Mouse (Mus musculus) embryonic facial prominence, embryonic 10.5 days (tissue): Measurements from ENCODE around the gene B4galt4. TPM values are rescaled to one million over a fixed set of nuclear protein-coding genes. Genes with fewer than 3 reads are reported as not detected.

Source experiments
- DNase-seq: peaks from one replicate; pipeline ENCODE4 v3.0.0-alpha.2; 2017; ENCODE audit warnings: low spot score
- H3K27ac ChIP-seq: fragments of 300-500 bp; sonication (generic); replicated peaks from 2 replicates; pipeline ENCODE4 v1.5.1; 2016; ENCODE audit warnings: mild to moderate bottlenecking
- H3K27me3 ChIP-seq: fragments of 300-500 bp; sonication (generic); replicated peaks from 2 replicates; pipeline ENCODE4 v1.6.1; 2016; ENCODE audit warnings: low read depth, mild to moderate bottlenecking; ENCODE audit not compliant: poor library complexity, severe bottlenecking
- H3K36me3 ChIP-seq: fragments of 300-500 bp; sonication (generic); replicated peaks from 2 replicates; pipeline ENCODE4 v1.6.1; 2016; ENCODE audit warnings: mild to moderate bottlenecking, moderate library complexity
- H3K4me1 ChIP-seq: fragments of 300-500 bp; sonication (generic); 2 replicates; pipeline ENCODE4 v1.6.1; 2016
- H3K4me3 ChIP-seq: fragments of 300-500 bp; sonication (generic); 2 replicates; pipeline ENCODE4 v1.5.1; 2016; ENCODE audit warnings: mild to moderate bottlenecking, moderate library complexity
- H3K9me3 ChIP-seq: fragments of 300-500 bp; sonication (generic); 2 replicates; pipeline ENCODE4 v1.6.1; 2016; ENCODE audit warnings: mild to moderate bottlenecking
- WGBS: fragments of 180-500 bp; shearing (Covaris S2); methylation state at CpG from one replicate; pipeline ENCODE4 v1.1.7; 2016; 5-methylcytosine and 5-hydroxymethylcytosine counted together
- polyA plus RNA-seq: library from polyadenylated mRNA; unstranded; fragments of >200 nt; fragmentation: Nextera tagmentation; extraction: Ambion mirVana; gene quantifications from 2 replicates; pipeline ENCODE4 v1.2.1, GENCODE M21; 2016

The B4galt4 gene
- polyA plus RNA-seq: 26.2 and 27.8 TPM in 2 replicates

DNA sequence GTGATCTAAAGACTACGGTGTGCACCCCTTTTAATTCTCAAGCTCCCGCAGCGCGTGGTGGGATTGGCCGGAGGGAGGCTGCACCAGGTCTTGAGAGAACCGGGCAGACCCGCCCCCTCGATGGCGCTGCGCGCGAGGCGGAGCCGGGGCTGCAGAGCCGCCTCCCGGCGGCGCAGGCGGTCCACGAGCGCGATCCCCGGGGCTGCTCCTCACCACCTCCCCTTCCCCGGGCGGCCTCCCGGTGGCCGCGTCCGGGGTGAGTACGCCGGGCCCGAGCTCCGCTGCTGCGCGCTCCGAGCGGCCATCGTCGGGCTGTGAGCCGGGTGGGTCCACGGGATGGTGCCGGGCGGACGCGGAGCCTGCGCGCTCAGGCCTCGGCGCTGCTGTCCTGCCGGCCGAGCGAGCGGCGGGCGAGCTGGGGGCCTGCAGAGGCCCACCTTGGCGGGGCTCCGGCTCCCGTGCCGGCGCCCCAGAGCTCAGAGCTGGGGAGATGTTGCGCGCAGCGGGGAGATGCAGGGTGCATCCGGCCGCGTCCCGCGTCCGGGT, at the start of gene B4galt4:
Gene B4galt4 (plus strand): TSS at position 152 of the 546 bp plus-strand sequence.
- Histone ChIP-seq H3K4me3 (peak within 1 kb of the TSS; percentile 74), H3K27ac (peak within 1 kb of the TSS; percentile 89), H3K9me3 (no peaks in the 10 kb centered on the region), H3K36me3 (no peaks in the 10 kb centered on the region), H3K27me3 (peaks cover 16% of the 10 kb centered on the region), H3K4me1 (peaks cover 22% of the 10 kb centered on the region)
- under 1% methylated on average over 69 of the region's 69 CpGs for WGBS
- peak; percentile 88 for DNase-seq

DNA sequence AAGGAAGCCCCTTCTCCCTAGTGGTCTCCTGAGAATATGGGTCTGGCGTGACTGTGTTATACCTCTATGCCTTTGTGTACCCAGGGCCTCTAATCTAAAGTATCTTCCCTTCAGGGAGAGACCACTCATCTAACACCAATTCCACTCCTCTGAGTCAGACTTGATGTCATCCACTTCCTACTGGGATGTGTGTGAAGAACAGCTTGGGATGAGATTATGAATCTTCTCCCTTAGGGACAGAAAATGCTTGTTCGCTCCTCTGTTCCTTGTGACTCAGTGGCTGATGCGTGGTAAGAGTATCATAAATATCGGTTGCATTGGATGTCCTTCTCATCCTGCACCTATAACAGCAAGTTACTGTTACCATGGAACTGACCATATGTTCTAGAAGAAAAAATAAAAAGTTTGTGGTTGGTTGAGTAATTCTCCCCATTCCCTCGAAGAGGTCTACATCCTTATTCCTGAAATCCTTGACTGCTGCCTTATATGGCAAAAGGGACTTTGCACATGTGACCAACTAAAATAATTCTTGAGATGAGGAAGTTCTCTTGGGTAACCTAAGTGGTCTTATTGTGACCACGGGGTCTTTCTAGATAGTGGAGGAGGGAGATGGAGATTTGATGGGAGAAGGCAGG, 47.0 kb upstream of the B4galt4 start:
- WGBS: 95% methylated on average over 6 of the region's 6 CpGs
- DNase-seq: no peak
- no peak overlapping the region for H3K4me3 ChIP-seq
- no peaks in the 10 kb centered on the region for H3K9me3 ChIP-seq
- H3K27me3 ChIP-seq: no peaks in the 10 kb centered on the region
- no peak overlapping the region for H3K27ac ChIP-seq
- H3K4me1 ChIP-seq: no peaks in the 10 kb centered on the region
- H3K36me3 ChIP-seq: no peaks in the 10 kb centered on the region; the same call in 1 of the 2 replicates

GRCm38 (mm10) chr16:38695557-38695956, 46.5 kb upstream of the B4galt4 start:
- no peak overlapping the region for H3K4me3 ChIP-seq
- no peaks in the 10 kb centered on the region for H3K9me3 ChIP-seq
- no peak for DNase-seq
- 85% methylated on average over 5 of the region's 5 CpGs for WGBS
- H3K4me1 ChIP-seq: 0 out of 2 replicates have a peak, but pooled peaks cover 3% of the 10 kb centered on the region
- H3K27ac ChIP-seq: no peak overlapping the region
- no peaks in the 10 kb centered on the region for H3K27me3 ChIP-seq
- no peaks in the 10 kb centered on the region; the same call in 1 of the 2 replicates for H3K36me3 ChIP-seq

- Histone ChIP-seq H3K27ac (no peak overlapping the region), H3K9me3 (no peaks in the 10 kb centered on the region), H3K36me3 (no peaks in the 10 kb centered on the region; the same call in 1 of the 2 replicates), H3K27me3 (no peaks in the 10 kb centered on the region), H3K4me1 (peaks cover 22% of the 10 kb centered on the region), H3K4me3 (no peak overlapping the region)
- no peak for DNase-seq
- 83% methylated on average over 5 of the region's 5 CpGs for WGBS
Measured at GRCm38 (mm10) chr16:38697611-38698010, 44.5 kb upstream of the B4galt4 start.

- peaks cover 29% of the 10 kb centered on the region for H3K4me1 ChIP-seq
- H3K27me3 ChIP-seq: no peaks in the 10 kb centered on the region
- peak overlapping the region; percentile 48; the same call in 1 of the 2 replicates for H3K27ac ChIP-seq
- no peaks in the 10 kb centered on the region for H3K9me3 ChIP-seq
- H3K4me3 ChIP-seq: no peak overlapping the region
- H3K36me3 ChIP-seq: no peaks in the 10 kb centered on the region; the same call in 1 of the 2 replicates
- no peak for DNase-seq
- WGBS: 86% methylated on average over 16 of the region's 16 CpGs
Measured at GRCm38 (mm10) chr16:38700392-38701162, 41.5 kb upstream of the B4galt4 start.

DNA sequence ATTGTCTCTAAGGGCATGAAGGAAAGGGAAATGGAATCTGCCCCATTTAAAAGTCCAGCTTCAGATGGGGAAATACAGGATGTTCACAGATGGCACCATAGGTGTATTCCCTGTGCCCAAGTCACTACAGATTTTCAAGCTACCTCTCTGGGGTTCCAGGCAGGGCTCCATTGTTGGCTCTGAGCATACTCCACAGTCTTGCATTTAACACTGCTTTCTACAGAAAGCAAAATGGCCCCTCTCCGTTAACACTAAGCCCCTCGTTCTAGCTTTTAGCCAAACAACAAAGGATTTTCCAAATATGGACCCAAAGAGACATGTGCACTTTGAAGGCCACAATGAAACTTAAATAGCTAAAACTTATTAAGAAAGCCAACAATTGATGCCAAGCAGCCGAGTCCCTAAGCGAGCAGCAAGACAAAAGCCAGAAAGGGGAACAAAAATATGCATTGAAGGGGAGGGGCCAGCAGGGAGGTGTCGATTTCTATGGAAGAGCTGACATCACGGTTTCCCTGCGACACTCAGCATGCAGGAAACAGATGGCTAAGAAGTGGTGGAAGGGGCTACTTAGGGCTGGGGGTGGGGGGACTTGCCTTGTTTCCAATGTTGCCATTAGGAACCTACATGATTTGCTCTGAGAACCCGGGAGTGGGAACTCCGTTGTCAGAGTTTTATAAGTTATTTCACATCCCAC, 40.4 kb upstream of the B4galt4 start:
- peaks cover 3% of the 10 kb centered on the region; the same call in 1 of the 2 replicates for H3K36me3 ChIP-seq
- H3K4me1 ChIP-seq: peaks cover 29% of the 10 kb centered on the region
- H3K4me3 ChIP-seq: no peak overlapping the region
- H3K9me3 ChIP-seq: no peaks in the 10 kb centered on the region
- H3K27ac ChIP-seq: peak overlapping the region; percentile 82
- peak; percentile 40 for DNase-seq
- 50% methylated on average over 9 of the region's 9 CpGs for WGBS
- H3K27me3 ChIP-seq: no peaks in the 10 kb centered on the region

DNA sequence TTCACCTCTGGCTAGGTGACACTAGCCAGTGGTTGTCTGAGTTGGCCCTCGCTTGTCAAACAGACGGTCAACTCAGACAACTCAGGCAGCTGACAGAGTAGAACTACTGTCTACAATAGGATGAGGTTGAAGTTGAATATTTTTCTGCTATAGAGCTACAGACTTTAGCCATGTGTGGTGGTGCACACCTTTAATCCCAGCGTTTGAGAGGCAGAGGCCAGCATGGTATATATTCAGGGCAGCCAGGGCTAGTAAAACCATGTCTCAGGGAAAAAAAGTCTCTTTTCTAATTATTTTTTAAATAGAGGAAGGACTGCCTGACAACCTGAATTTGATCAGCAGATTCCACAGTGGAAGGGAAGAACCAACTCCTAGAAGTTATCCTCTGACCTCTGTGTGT, 39.7 kb upstream of the B4galt4 start:
- Histone ChIP-seq H3K9me3 (no peaks in the 10 kb centered on the region), H3K27ac (peak overlapping the region; percentile 82), H3K4me1 (peaks cover 29% of the 10 kb centered on the region), H3K36me3 (peaks cover 4% of the 10 kb centered on the region; the same call in 1 of the 2 replicates), H3K27me3 (no peaks in the 10 kb centered on the region), H3K4me3 (no peak overlapping the region)
- WGBS: 89% methylated on average over 3 of the region's 3 CpGs
- DNase-seq: no peak

- peaks cover 29% of the 10 kb centered on the region for H3K4me1 ChIP-seq
- WGBS: 38% methylated on average over 6 of the region's 6 CpGs
- H3K27me3 ChIP-seq: no peaks in the 10 kb centered on the region
- no peak for DNase-seq
- no peak overlapping the region for H3K27ac ChIP-seq
- no peaks in the 10 kb centered on the region for H3K9me3 ChIP-seq
- H3K4me3 ChIP-seq: no peak overlapping the region
- H3K36me3 ChIP-seq: peaks cover 4% of the 10 kb centered on the region; the same call in 1 of the 2 replicates
Measured at GRCm38 (mm10) chr16:38703501-38703900, 38.6 kb upstream of the B4galt4 start.

DNA sequence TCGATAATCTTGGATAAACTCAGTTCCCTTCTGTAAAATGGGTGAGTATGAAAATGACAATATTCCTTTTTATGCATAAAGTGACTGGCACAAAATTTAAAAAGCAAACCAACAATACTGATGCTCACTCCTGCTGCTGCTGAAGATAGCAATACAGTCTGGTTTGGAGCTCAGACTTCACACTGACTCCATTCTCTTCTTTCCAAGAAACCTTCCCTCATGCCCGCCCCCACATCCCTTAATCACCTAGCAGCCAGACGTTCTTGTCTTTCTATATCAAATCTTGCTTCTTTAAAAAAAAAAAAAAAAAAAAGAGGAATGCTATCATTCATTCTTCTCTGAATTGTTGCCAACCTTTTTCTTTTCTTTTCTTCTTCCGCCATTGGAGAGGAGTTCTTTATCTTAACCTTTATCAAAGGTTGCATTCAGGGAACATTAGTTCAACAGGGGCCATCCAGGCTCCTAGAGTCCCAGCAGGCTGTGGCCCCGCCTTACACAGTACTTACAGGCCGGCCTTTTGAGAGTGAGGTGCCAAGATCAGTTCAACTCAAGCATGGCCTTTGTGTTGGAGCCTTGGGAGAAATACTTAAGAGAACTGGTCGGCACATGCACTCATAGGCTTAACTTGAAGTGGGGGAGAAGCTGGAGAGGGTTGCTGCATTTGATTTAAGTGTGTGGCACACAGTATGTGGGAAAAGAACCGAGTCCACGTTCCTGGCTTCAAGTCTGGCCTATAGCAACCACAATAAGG, 36.4 kb upstream of the B4galt4 start:
- peaks cover 31% of the 10 kb centered on the region for H3K4me1 ChIP-seq
- no peaks in the 10 kb centered on the region for H3K9me3 ChIP-seq
- no peak for DNase-seq
- H3K27me3 ChIP-seq: no peaks in the 10 kb centered on the region; the same call in 1 of the 2 replicates
- WGBS: 71% methylated on average over 9 of the region's 9 CpGs
- H3K27ac ChIP-seq: no peak overlapping the region
- no peak overlapping the region for H3K4me3 ChIP-seq
- 0 out of 2 replicates have a peak, but pooled peaks cover 4% of the 10 kb centered on the region for H3K36me3 ChIP-seq

DNA sequence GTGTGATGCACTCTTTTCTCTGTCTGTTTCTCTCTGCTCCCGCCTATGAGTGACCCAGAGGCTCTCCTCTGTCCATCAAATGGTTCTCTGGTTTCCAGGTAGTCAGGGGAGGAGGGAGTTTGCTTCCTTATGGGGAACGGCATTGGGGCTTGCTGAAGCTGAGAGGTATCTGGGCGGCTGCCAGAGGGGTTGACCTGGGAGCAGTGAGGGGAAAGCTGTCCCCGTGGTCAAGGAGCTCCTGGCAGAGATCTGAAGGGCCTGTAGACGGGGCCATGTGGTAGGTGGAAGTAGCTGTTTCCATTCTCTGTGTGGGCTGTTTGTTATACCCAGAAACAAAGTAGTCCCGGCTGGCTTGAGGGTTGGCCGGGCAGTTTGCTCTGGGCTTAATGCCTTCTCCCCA, 35.3 kb upstream of the B4galt4 start:
- DNase-seq: no peak
- no peak overlapping the region for H3K27ac ChIP-seq
- H3K27me3 ChIP-seq: no peaks in the 10 kb centered on the region; the same call in 1 of the 2 replicates
- H3K9me3 ChIP-seq: no peaks in the 10 kb centered on the region
- H3K4me3 ChIP-seq: no peak overlapping the region
- 78% methylated on average over 7 of the region's 7 CpGs for WGBS
- peaks cover 32% of the 10 kb centered on the region for H3K4me1 ChIP-seq
- H3K36me3 ChIP-seq: 0 out of 2 replicates have a peak, but pooled peaks cover 4% of the 10 kb centered on the region

GRCm38 (mm10) chr16:38708962-38709520, 33.0 kb upstream of the B4galt4 start:
- Histone ChIP-seq H3K27me3 (no peaks in the 10 kb centered on the region; the same call in 1 of the 2 replicates), H3K4me1 (peaks cover 31% of the 10 kb centered on the region), H3K36me3 (0 out of 2 replicates have a peak, but pooled peaks cover 4% of the 10 kb centered on the region), H3K27ac (no peak overlapping the region), H3K4me3 (no peak overlapping the region), H3K9me3 (no peaks in the 10 kb centered on the region)
- WGBS: 69% methylated on average over 7 of the region's 7 CpGs
- no peak for DNase-seq
